In genomic region chr1:128103520-128104088, GRCm38 (mm10) we compare ENCODE assay signal across 8 mouse cellular contexts. TPM values are rescaled to one million over a fixed set of nuclear protein-coding genes. Genes with fewer than 3 reads are reported as not detected.
DNase-seq lines count a peak whose midpoint lies in the region; ATAC-seq and TF ChIP-seq lines count a peak whose summit lies in the region.

No protein-coding gene starts in this region.

- ATAC-seq in heart, embryonic 14.5 days (ENCODE audit: insufficient number of reproducible peaks, insufficient read depth, low FRiP score, low read depth) = peak; percentile 71
- ATAC-seq in G1E (ENCODE audit: extremely low read depth, insufficient number of reproducible peaks, low FRiP score, poor library complexity, severe bottlenecking) = no peak
- ATAC-seq in limb, embryonic 13.5 days (ENCODE audit: low FRiP score, low read depth) = peak; percentile 34

- TF ChIP-seq CTCF in G1E (IDR thresholded peaks at IDR 0.05; ENCODE audit: low read depth, low read length) = no peak
- TF ChIP-seq CTCF in small intestine, adult 2 months (IDR thresholded peaks at IDR 0.05; ENCODE audit: extremely low read depth, insufficient read length, insufficient replicate concordance, low read depth, low read length) = no peak

- peaks cover 2 to 17% of the 10 kb centered on the region in 2 experiments for H3K4me1 ChIP-seq in heart, embryonic 14.5 days (ENCODE audit: control insufficient read depth in 2 of 2, insufficient read depth in 2 of 2, low read length in 2 of 2)
- peaks cover 43% of the 10 kb centered on the region for H3K4me1 ChIP-seq in G1E (ENCODE audit: insufficient read depth, low read depth, low read length)
- H3K4me1 ChIP-seq in erythroblast, embryonic 14.5 days (ENCODE audit: control insufficient read depth) = peaks cover 57% of the 10 kb centered on the region
- peaks cover 14% of the 10 kb centered on the region for H3K4me1 ChIP-seq in limb, embryonic 13.5 days
- no peaks in the 10 kb centered on the region for H3K4me1 ChIP-seq in small intestine, adult 2 months (ENCODE audit: control insufficient read depth, insufficient read depth, insufficient read length, low read length)

- no peak for TF ChIP-seq POLR2A in small intestine, adult 2 months (IDR thresholded peaks at IDR 0.05; ENCODE audit: low read depth, low read length)

- no peaks in the 10 kb centered on the region for H3K27me3 ChIP-seq in heart, embryonic 14.5 days (ENCODE audit: control insufficient read depth, insufficient read depth, low read length)
- no peaks in the 10 kb centered on the region for H3K27me3 ChIP-seq in G1E (ENCODE audit: insufficient read depth, low read length)
- H3K27me3 ChIP-seq in erythroblast, embryonic 14.5 days (ENCODE audit: control insufficient read depth) = no peaks in the 10 kb centered on the region
- H3K27me3 ChIP-seq in limb, embryonic 13.5 days = no peaks in the 10 kb centered on the region
- H3K27me3 ChIP-seq in small intestine, adult 2 months (ENCODE audit: control insufficient read depth, insufficient read depth, low read length) = no peaks in the 10 kb centered on the region

- H3K36me3 ChIP-seq in heart, embryonic 14.5 days (ENCODE audit: control insufficient read depth, insufficient read depth, low read length) = no peaks in the 10 kb centered on the region
- peaks cover 17% of the 10 kb centered on the region for H3K36me3 ChIP-seq in G1E (replicated peaks)
- peaks cover 11% of the 10 kb centered on the region for H3K36me3 ChIP-seq in erythroblast, embryonic 14.5 days (ENCODE audit: control insufficient read depth)
- H3K36me3 ChIP-seq in limb, embryonic 13.5 days = no peaks in the 10 kb centered on the region
- no peaks in the 10 kb centered on the region for H3K36me3 ChIP-seq in small intestine, adult 2 months (ENCODE audit: control insufficient read depth, insufficient read depth, low read length)

- peak overlapping the region; percentile 87 to 96 for H3K27ac ChIP-seq in heart, embryonic 14.5 days (replicated peaks in 1 of 2; ENCODE audit: control insufficient read depth in 1 of 2, insufficient read depth in 1 of 2, low read depth in 2 of 2, low read length in 2 of 2)
- peak overlapping the region; percentile 87 for H3K27ac ChIP-seq in limb, embryonic 13.5 days
- peak overlapping the region; percentile 70 for H3K27ac ChIP-seq in small intestine, adult 2 months (ENCODE audit: insufficient read depth, low read depth, low read length)

- H3K4me3 ChIP-seq in heart, embryonic 14.5 days (ENCODE audit: control insufficient read depth in 1 of 2, insufficient read depth in 1 of 2, low read depth in 1 of 2, low read length in 2 of 2) = peak overlapping the region; percentile 59 to 90
- H3K4me3 ChIP-seq in G1E (ENCODE audit: low read depth, low read length) = peak overlapping the region; percentile 86
- peak overlapping the region; percentile 98 for H3K4me3 ChIP-seq in erythroblast, embryonic 14.5 days (replicated peaks)
- H3K4me3 ChIP-seq in limb, embryonic 13.5 days = peak overlapping the region; percentile 93
- H3K4me3 ChIP-seq in small intestine, adult 2 months (ENCODE audit: low read depth, low read length) = peak overlapping the region; percentile 99

- no peak for DNase-seq in heart, adult 11 months
- peak; percentile 64 for DNase-seq in G1E (ENCODE audit: low spot score)
- DNase-seq in kidney, postnatal 36 days = no peak
- no peak for DNase-seq in urinary bladder, postnatal 14 days (ENCODE audit: low spot score)

- WGBS in heart, embryonic 14.5 days = 1% methylated on average over 42 of the region's 47 CpGs
- WGBS in limb, embryonic 13.5 days = under 1% methylated on average over 45 of the region's 47 CpGs
- under 1% methylated on average over 47 of the region's 47 CpGs for WGBS in small intestine, adult 2 months

- no peaks in the 10 kb centered on the region for H3K9me3 ChIP-seq in heart, embryonic 14.5 days (ENCODE audit: control insufficient read depth, low read length)
- no peaks in the 10 kb centered on the region for H3K9me3 ChIP-seq in G1E (replicated peaks)
- H3K9me3 ChIP-seq in erythroblast, embryonic 14.5 days (ENCODE audit: control insufficient read depth, low read length) = no peaks in the 10 kb centered on the region
- H3K9me3 ChIP-seq in limb, embryonic 13.5 days = no peaks in the 10 kb centered on the region

- H3K4me2 ChIP-seq in heart, embryonic 14.5 days (ENCODE audit: low read length) = peak overlapping the region; percentile 79
- H3K4me2 ChIP-seq in limb, embryonic 13.5 days (replicated peaks) = peak overlapping the region; percentile 76

- H3K9ac ChIP-seq in heart, embryonic 14.5 days (ENCODE audit: low read length) = peak overlapping the region; percentile 92
- H3K9ac ChIP-seq in limb, embryonic 13.5 days = peak overlapping the region; percentile 90

RNA-seq across cellular contexts. Expression of gene R3hdm1, which starts 0.5 kb away (rescaled TPM):
- polyA plus RNA-seq in heart, embryonic 14.5 days (2014; fragmentation: Nextera tagmentation; extraction: Ambion mirVana) = 52.9 and 55.2 TPM in 2 replicates
- total RNA-seq in G1E (2014; fragmentation: Nextera tagmentation) = 549 and 587 TPM in 2 replicates
- total RNA-seq in G1E (2017) = 88.5 and 129 TPM in 2 replicates
- 192 and 208 TPM in 2 replicates for polyA plus RNA-seq in G1E (2012)
- 2.0 and 4.1 TPM in 2 replicates for polyA plus RNA-seq in erythroblast, embryonic 14.5 days (2012)
- polyA plus RNA-seq in limb, embryonic 13.5 days (2015; fragmentation: Nextera tagmentation; extraction: Ambion mirVana) = 73.9 and 79.0 TPM in 2 replicates
- polyA plus RNA-seq in small intestine, adult 2 months (2012; rRNA removed) = 27.7 and 39.6 TPM in 2 replicates

RNA-seq across cellular contexts. Expression of gene Zranb3, which starts 0.8 kb away (rescaled TPM):
- polyA plus RNA-seq in heart, embryonic 14.5 days (2014; fragmentation: Nextera tagmentation; extraction: Ambion mirVana) = 5.9 and 6.7 TPM in 2 replicates
- 29.3 and 31.7 TPM in 2 replicates for total RNA-seq in G1E (2014; fragmentation: Nextera tagmentation)
- 28.1 and 31.2 TPM in 2 replicates for total RNA-seq in G1E (2017)
- polyA plus RNA-seq in G1E (2012) = 0.75 and 1.9 TPM in 2 replicates
- polyA plus RNA-seq in erythroblast, embryonic 14.5 days (2012) = 0.06 and 0.08 TPM in 2 replicates
- polyA plus RNA-seq in limb, embryonic 13.5 days (2015; fragmentation: Nextera tagmentation; extraction: Ambion mirVana) = 8.5 and 9.8 TPM in 2 replicates
- 0.39 and 0.56 TPM in 2 replicates for polyA plus RNA-seq in small intestine, adult 2 months (2012; rRNA removed)
